Mouse (Mus musculus) myocyte (in vitro differentiated cells): ENCODE measurements at regions not wholly inside any gene's neighbourhood (a gene's known extent, or its start where the extent isn't known, plus 50 kb on each side); places are given as distances from the start of the nearest gene placed in this dataset.

ENCODE experiments used
- CEBPB ChIP-seq: IDR thresholded peaks from 2 replicates; pipeline ENCODE4 v1.6.1; 2011; ENCODE audit warnings: mild to moderate bottlenecking, moderate library complexity; ENCODE audit not compliant: poor library complexity, insufficient read depth, severe bottlenecking
- MAX ChIP-seq: IDR thresholded peaks from one replicate; pipeline ENCODE4 v1.6.1; 2011; ENCODE audit warnings: low read depth, mild to moderate bottlenecking, control low read depth
- POLR2A ChIP-seq: IDR thresholded peaks from one replicate; pipeline ENCODE4 v1.6.1; 2011; ENCODE audit warnings: low read depth, mild to moderate bottlenecking, control low read depth, moderate library complexity; ENCODE audit not compliant: insufficient read length
- POLR2AphosphoS2 ChIP-seq: IDR thresholded peaks from one replicate; pipeline ENCODE4 v1.6.1; 2011; ENCODE audit warnings: low read depth, control low read depth; ENCODE audit not compliant: insufficient read length
- USF1 ChIP-seq: IDR thresholded peaks from one replicate; pipeline ENCODE4 v1.6.1; 2011; ENCODE audit warnings: low read depth, mild to moderate bottlenecking, control low read depth, moderate library complexity

GRCm38 (mm10) chr3:56898491-56898890 lies 403.3 kb downstream of the Tm4sf1 start:
- TF ChIP-seq USF1 (no peak), POLR2A (no peak), MAX (no peak), POLR2AphosphoS2 (no peak), CEBPB (no peak)
